Mouse (Mus musculus): ENCODE measurements around the gene Ntrk3. TPM values are rescaled to one million over a fixed set of nuclear protein-coding genes. Genes with fewer than 3 reads are reported as not detected.
A peak's percentile ranks its signal among the peaks of the same experiment; 100 is the strongest.

The Ntrk3 gene
- polyA plus RNA-seq, 1 experiment from 2014 or later = 1.3 TPM

DNA sequence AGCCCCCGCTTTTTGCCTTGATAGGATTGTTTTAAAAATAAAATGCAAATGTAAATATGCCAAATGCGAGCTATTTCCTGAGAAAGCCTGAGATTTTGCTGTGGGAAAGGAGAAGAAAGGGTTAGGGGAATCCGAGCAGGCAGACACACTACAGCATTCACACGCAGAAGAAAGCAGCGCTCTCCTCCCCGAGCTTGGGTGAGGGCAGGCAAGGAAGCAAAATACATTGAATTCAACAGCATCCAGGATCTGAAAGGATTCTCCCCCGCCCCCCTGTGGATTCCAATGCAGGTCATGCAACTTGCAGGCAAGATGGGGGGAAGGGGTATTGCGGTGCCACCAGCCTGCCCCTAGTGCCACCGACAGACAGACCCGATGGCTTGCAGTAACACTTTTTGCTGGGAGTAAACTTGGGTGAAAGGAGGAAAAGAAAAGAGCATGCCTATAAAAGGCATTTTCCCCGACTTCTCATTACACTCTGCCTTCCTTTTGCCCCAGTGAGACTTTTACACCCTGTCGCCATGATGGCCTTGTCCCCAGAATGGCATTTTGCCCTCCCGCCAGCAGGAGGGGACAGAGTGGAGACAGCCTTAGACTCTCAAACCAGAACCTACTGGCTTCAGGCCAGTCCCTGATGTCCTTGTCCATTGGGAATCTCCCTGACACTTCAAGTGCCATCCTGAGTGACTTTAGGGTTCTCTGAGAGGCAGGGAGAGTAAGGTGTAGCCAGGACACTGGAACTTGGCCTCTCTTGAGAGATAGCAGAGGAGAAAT is 158.2 kb downstream of the Ntrk3 start:
- no peak overlapping the region for H3K9ac ChIP-seq (ENCODE audit: low read depth, low read length)
- H3K9me3 ChIP-seq (replicated peaks; ENCODE audit: low read length) = no peaks in the 10 kb centered on the region
- H3K36me3 ChIP-seq (ENCODE audit: insufficient read depth, low read length) = no peaks in the 10 kb centered on the region
- peak overlapping the region; percentile 46; the same call in 1 of the 2 replicates for H3K4me3 ChIP-seq (replicated peaks; ENCODE audit: low read depth, low read length)
- 5% methylated on average over 13 of the region's 13 CpGs for WGBS
- H3K4me2 ChIP-seq (ENCODE audit: low read length) = peak overlapping the region; percentile 83
- peaks cover 4% of the 10 kb centered on the region; the same call in 1 of the 2 replicates for H3K4me1 ChIP-seq (replicated peaks; ENCODE audit: insufficient read depth, low read length)
- no peak for ATAC-seq (replicated peaks; ENCODE audit: low FRiP score, low read depth)
- peak; percentile 48 for TF ChIP-seq CTCF (IDR thresholded peaks at IDR 0.05; ENCODE audit: low read depth)
- DNase-seq (ENCODE audit: low spot score) = peak; percentile 43
- peaks cover 42% of the 10 kb centered on the region for H3K27me3 ChIP-seq (ENCODE audit: insufficient read depth, low read length)
- H3K27ac ChIP-seq = no peak overlapping the region

DNA sequence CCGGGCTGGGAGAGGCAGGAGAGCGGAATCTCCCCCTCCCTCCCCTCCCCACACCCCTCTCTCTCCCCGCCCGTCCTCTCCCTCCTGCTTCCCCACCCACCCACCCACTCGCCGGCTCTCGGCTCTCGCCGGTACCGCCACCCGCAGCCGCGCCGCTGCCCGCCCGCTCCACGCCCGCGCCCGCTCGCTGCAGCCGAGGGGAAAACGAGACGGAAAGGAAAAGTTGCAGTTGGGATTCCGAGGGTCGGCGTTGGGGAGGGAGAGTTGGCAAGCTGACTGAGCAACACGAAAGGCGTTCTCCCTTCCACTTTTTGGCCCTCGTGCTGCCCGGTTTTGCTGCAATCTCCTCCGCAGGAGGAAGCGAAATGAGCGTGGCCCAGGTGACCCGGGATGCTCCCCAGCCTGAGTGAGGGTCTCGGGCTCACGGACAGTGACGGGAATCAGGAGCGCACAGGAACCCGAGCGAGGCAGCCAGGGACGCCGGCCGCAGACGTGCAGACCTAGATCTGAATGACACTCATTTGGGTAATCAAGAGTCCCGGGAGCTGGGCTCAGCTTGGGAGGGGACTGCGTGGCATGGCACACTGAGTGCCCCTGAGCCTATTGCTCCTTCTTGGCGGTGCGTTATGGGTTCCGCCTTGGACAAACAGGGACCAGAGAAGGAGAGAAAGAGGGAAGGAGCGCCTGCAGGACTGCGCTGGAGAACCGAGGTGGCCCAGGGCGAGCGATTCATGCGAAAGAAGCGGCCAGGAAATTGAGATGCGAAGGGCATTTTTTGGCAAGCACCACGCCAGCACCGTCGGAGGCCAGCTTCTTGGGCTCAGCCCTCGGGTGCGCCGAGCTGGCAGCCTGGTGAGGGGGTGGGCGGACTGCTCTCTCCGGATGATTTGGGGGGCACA is 159.1 kb downstream of the Ntrk3 start:
- H3K27me3 ChIP-seq (ENCODE audit: insufficient read depth, low read length) = peaks cover 42% of the 10 kb centered on the region
- no peak for ATAC-seq (replicated peaks; ENCODE audit: low FRiP score, low read depth)
- peak overlapping the region; percentile 83 for H3K4me2 ChIP-seq (ENCODE audit: low read length)
- peak overlapping the region; percentile 46 for H3K4me3 ChIP-seq (replicated peaks; ENCODE audit: low read depth, low read length)
- peaks cover 4% of the 10 kb centered on the region; the same call in 1 of the 2 replicates for H3K4me1 ChIP-seq (replicated peaks; ENCODE audit: insufficient read depth, low read length)
- WGBS = under 1% methylated on average over 45 of the region's 66 CpGs
- no peak for DNase-seq (ENCODE audit: low spot score)
- H3K36me3 ChIP-seq (ENCODE audit: insufficient read depth, low read length) = no peaks in the 10 kb centered on the region
- no peak overlapping the region for H3K27ac ChIP-seq
- TF ChIP-seq CTCF (IDR thresholded peaks at IDR 0.05; ENCODE audit: low read depth) = no peak
- H3K9me3 ChIP-seq (replicated peaks; ENCODE audit: low read length) = no peaks in the 10 kb centered on the region
- 0 out of 2 replicates have a peak overlapping the region, but pooled peaks have one; percentile 35 for H3K9ac ChIP-seq (ENCODE audit: low read depth, low read length)

DNA sequence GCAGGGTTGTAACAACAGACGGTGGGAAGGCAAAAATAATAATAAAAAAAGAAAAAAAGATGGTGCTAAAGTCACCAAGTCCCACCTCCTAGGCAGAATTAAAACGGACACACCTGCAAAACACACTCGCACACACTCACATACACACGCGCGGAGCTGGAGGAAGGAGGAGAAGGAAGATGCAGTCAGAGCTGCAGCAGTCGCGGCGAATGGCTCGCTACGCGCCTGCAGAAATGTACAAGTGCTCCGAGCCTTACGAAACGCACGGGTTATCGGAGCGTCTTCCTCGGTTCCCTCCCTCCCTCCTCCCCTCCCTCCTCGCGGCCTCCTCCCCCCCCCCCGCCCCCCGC is 159.7 kb downstream of the Ntrk3 start:
- peaks cover 42% of the 10 kb centered on the region for H3K27me3 ChIP-seq (ENCODE audit: insufficient read depth, low read length)
- no peak for TF ChIP-seq CTCF (IDR thresholded peaks at IDR 0.05; ENCODE audit: low read depth)
- ATAC-seq (replicated peaks; ENCODE audit: low FRiP score, low read depth) = 0 out of 2 replicates have a peak, but pooled peaks have one; percentile 7
- H3K36me3 ChIP-seq (ENCODE audit: insufficient read depth, low read length) = no peaks in the 10 kb centered on the region
- DNase-seq (ENCODE audit: low spot score) = peak; percentile 24
- WGBS = 0% methylated on average over 18 of the region's 23 CpGs
- H3K4me3 ChIP-seq (replicated peaks; ENCODE audit: low read depth, low read length) = peak overlapping the region; percentile 46
- H3K4me2 ChIP-seq (ENCODE audit: low read length) = peak overlapping the region; percentile 83
- H3K9ac ChIP-seq (ENCODE audit: low read depth, low read length) = no peak overlapping the region
- H3K27ac ChIP-seq = no peak overlapping the region
- H3K9me3 ChIP-seq (replicated peaks; ENCODE audit: low read length) = no peaks in the 10 kb centered on the region
- peaks cover 4% of the 10 kb centered on the region; the same call in 1 of the 2 replicates for H3K4me1 ChIP-seq (replicated peaks; ENCODE audit: insufficient read depth, low read length)

DNA sequence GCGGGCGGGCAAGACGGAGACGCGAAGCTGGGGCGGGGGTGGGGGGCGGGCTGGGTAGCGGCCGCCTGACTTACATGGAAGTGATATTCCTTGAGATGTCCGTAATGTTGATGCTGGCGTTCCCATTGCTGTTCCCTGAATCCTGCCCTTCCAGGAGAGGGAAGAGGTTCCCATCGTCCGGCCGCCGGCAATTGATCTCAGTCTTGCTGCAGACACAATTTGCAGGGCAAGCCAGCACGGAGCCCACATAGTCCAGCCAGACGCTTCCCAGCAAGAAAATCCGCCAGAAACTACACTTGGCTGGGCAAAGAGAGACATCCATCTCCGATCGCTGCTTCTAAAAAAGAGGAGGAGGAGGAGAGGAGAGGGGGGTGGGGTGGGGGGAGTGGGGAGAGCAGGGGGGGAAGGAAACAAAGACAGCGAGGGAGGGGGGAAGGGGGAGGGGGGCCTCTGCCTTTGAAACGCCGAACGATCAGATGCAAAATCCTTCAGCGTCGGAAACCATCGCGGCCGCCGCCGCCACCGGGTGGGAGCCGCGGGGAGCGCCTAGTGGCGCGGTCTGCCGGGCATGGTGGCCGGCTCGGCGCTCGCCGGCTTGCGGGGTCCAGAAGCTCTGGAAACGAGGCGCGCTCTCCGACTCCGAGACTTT is 160.2 kb downstream of the Ntrk3 start:
- Histone ChIP-seq H3K36me3 (ENCODE audit: insufficient read depth, low read length) (no peaks in the 10 kb centered on the region), H3K4me2 (ENCODE audit: low read length) (peak overlapping the region; percentile 83), H3K4me1 (replicated peaks; ENCODE audit: insufficient read depth, low read length) (peaks cover 4% of the 10 kb centered on the region; the same call in 1 of the 2 replicates), H3K27ac (no peak overlapping the region), H3K4me3 (replicated peaks; ENCODE audit: low read depth, low read length) (peak overlapping the region; percentile 46), H3K9me3 (replicated peaks; ENCODE audit: low read length) (no peaks in the 10 kb centered on the region), H3K27me3 (ENCODE audit: insufficient read depth, low read length) (peaks cover 42% of the 10 kb centered on the region), H3K9ac (ENCODE audit: low read depth, low read length) (no peak overlapping the region)
- TF ChIP-seq CTCF (IDR thresholded peaks at IDR 0.05; ENCODE audit: low read depth) = no peak
- no peak for DNase-seq (ENCODE audit: low spot score)
- 0 out of 2 replicates have a peak, but pooled peaks have one; percentile 22 for ATAC-seq (replicated peaks; ENCODE audit: low FRiP score, low read depth)
- WGBS = under 1% methylated on average over 49 of the region's 49 CpGs

DNA sequence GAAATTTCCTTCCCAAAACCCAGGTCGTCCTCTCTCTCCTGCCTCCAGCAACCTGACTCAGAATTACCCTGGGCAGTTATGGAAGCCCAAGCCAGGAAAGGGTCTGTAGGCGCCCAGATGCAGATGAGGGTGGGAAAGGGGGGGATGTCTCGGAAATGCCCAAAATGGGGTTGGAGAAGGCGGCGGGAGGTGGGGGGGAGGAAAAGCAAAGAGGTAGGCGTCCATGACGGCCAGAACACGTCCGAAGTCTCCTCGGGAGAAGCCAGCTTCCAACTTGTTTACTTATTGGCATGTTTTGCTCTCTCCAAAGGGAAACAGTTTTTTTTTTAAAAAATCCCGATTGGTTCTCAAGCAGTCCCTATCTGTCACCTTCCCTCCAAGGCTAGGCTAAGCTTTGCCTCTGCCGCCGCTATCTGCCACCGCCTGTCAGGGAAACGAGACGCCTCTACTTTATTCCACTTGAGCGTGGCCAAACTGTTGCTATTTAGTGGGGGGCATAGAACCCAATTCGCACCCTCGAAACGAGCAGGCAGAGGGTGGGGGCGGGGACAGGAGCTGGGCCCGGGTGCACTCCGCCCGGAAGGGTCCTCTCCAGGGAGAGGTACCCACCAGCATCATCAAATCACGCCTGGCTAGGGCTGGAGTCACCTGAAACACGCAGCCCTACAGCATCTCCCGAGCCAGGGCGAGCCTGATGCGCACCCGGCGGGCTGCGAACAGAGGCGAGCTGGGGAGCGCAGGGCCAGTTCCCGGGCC is 160.9 kb downstream of the Ntrk3 start:
- under 1% methylated on average over 35 of the region's 35 CpGs for WGBS
- Histone ChIP-seq H3K4me2 (ENCODE audit: low read length) (peak overlapping the region; percentile 83), H3K27ac (no peak overlapping the region), H3K9ac (ENCODE audit: low read depth, low read length) (no peak overlapping the region), H3K4me3 (replicated peaks; ENCODE audit: low read depth, low read length) (peak overlapping the region; percentile 46; the same call in 1 of the 2 replicates), H3K9me3 (replicated peaks; ENCODE audit: low read length) (no peaks in the 10 kb centered on the region), H3K4me1 (replicated peaks; ENCODE audit: insufficient read depth, low read length) (peaks cover 4% of the 10 kb centered on the region; the same call in 1 of the 2 replicates), H3K27me3 (ENCODE audit: insufficient read depth, low read length) (peaks cover 39% of the 10 kb centered on the region), H3K36me3 (ENCODE audit: insufficient read depth, low read length) (no peaks in the 10 kb centered on the region)
- ATAC-seq (replicated peaks; ENCODE audit: low FRiP score, low read depth) (peak; percentile 67), DNase-seq (ENCODE audit: low spot score) (peak; percentile 53)
- no peak for TF ChIP-seq CTCF (IDR thresholded peaks at IDR 0.05; ENCODE audit: low read depth)

All from kidney, postnatal 0 days (tissue).